ENCODE assay signal across 21 mouse cellular contexts in genomic region chr1:93810011-93810410, GRCm38 (mm10). TPM values are rescaled to one million over a fixed set of nuclear protein-coding genes. Genes with fewer than 3 reads are reported as not detected.
"Had no signal": no experiment of that assay in that cellular context is flagged by ENCODE, and none has a peak within 500 bp of the region (broad histone marks: within the 10 kb centered on the region; RNA-seq: fewer than 3 reads in every experiment).

No protein-coding gene starts in this region.

- ATAC-seq: liver, postnatal 0 days had no signal

- H3K27ac ChIP-seq: lung, embryonic 15.5 days; midbrain, embryonic 10.5 days; midbrain, embryonic 12.5 days; neural tube, embryonic 12.5 days; stomach, embryonic 15.5 days; stomach, postnatal 0 days had no signal

- H3K9me3 ChIP-seq: lung, embryonic 15.5 days; midbrain, embryonic 10.5 days; midbrain, embryonic 12.5 days; neural tube, embryonic 12.5 days; stomach, embryonic 15.5 days had no signal

- H3K4me3 ChIP-seq: lung, embryonic 15.5 days; midbrain, embryonic 10.5 days; midbrain, embryonic 12.5 days; neural tube, embryonic 12.5 days; stomach, embryonic 15.5 days had no signal

- H3K27me3 ChIP-seq: lung, embryonic 15.5 days; midbrain, embryonic 12.5 days; neural tube, embryonic 12.5 days; stomach, embryonic 15.5 days had no signal

- DNase-seq: liver, postnatal 0 days; lung, adult 2 months; lung, postnatal 10 days; lung, postnatal 4 days; midbrain, embryonic 14.5 days; right cerebral cortex, postnatal 14 days; thymus, adult 2 months; thymus, postnatal 25 days; thymus, postnatal 4 days had no signal

- H3K9ac ChIP-seq: liver, postnatal 0 days; lung, embryonic 15.5 days; midbrain, embryonic 12.5 days; neural tube, embryonic 12.5 days; stomach, embryonic 15.5 days had no signal

- H3K4me1 ChIP-seq: neural tube, embryonic 12.5 days had no signal

- H3K4me2 ChIP-seq: lung, embryonic 15.5 days; midbrain, embryonic 12.5 days; neural tube, embryonic 12.5 days; stomach, embryonic 15.5 days had no signal

RNA-seq across cellular contexts. Expression of gene Gal3st2, which starts 51.1 kb away (rescaled TPM):
- total RNA-seq: megakaryocyte, adult 5-6 weeks; megakaryocyte-erythroid progenitor cell, adult 5-6 weeks; midbrain, postnatal 0 days; monocyte, adult 5-6 weeks; neutrophil, adult 5-6 weeks had no signal
- polyA plus RNA-seq: midbrain, embryonic 10.5 days; midbrain, embryonic 12.5 days; midbrain, postnatal 0 days; neural tube, embryonic 12.5 days; neural tube, embryonic 14.5 days had no signal
